Mouse (Mus musculus): Measurements from ENCODE around the gene Itpr1. TPM values are rescaled to one million over a fixed set of nuclear protein-coding genes. Genes with fewer than 3 reads are reported as not detected.
"Not testable (repeated sequence)": the region's sequence is repeated elsewhere in the genome, so short reads cannot be mapped to it uniquely, and the experiment has no call there.

Itpr1 gene
- polyA plus RNA-seq, 1 experiment from 2014 or later: 22.4 TPM

DNA sequence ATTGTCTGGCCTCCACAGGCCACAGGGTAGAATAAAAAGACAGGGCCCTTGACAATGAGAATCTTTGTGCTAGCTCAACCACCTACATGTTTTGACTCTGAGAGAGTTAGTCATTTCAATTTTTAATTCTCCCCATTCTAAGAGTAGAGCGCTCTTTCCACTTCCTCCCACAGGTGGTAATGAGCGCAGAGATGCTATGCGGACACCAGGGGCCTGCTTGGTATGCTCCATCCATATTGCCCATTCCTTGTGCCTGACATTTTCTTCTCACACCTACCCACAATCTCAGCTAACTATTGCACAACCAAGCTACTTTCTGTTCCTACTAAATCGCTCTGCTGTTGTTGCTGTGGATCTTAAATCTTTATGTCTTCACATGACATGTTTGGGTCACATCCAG is 341.5 kb downstream of the Itpr1 start:
- H3K9ac ChIP-seq (ENCODE audit: low read depth, low read length): no peak overlapping the region
- WGBS: 92% methylated on average over 4 of the region's 4 CpGs
- no peak overlapping the region for H3K4me3 ChIP-seq (ENCODE audit: low read length)
- H3K4me1 ChIP-seq (ENCODE audit: control insufficient read depth, insufficient read depth, low read length): no peaks in the 10 kb centered on the region
- no peaks in the 10 kb centered on the region for H3K27me3 ChIP-seq (ENCODE audit: control insufficient read depth, insufficient read depth, low read length)
- no peak overlapping the region for H3K4me2 ChIP-seq (replicated peaks; ENCODE audit: low read depth, low read length)
- H3K27ac ChIP-seq (ENCODE audit: low read depth, low read length): no peak overlapping the region
- H3K9me3 ChIP-seq (ENCODE audit: control insufficient read depth, low read length): no peaks in the 10 kb centered on the region
- ATAC-seq (ENCODE audit: low FRiP score, low TSS enrichment): no peak
- H3K36me3 ChIP-seq (ENCODE audit: control insufficient read depth, insufficient read depth, low read length): 0 out of 2 replicates have a peak, but pooled peaks cover 5% of the 10 kb centered on the region

- H3K4me3 ChIP-seq (ENCODE audit: low read length): no peak overlapping the region
- no peak overlapping the region for H3K4me2 ChIP-seq (replicated peaks; ENCODE audit: low read depth, low read length)
- no peak for ATAC-seq (ENCODE audit: low FRiP score, low TSS enrichment)
- 0 out of 2 replicates have a peak, but pooled peaks cover 5% of the 10 kb centered on the region for H3K36me3 ChIP-seq (ENCODE audit: control insufficient read depth, insufficient read depth, low read length)
- H3K9ac ChIP-seq (ENCODE audit: low read depth, low read length): no peak overlapping the region
- H3K27me3 ChIP-seq (ENCODE audit: control insufficient read depth, insufficient read depth, low read length): no peaks in the 10 kb centered on the region
- H3K27ac ChIP-seq (ENCODE audit: low read depth, low read length): no peak overlapping the region
- H3K4me1 ChIP-seq (ENCODE audit: control insufficient read depth, insufficient read depth, low read length): no peaks in the 10 kb centered on the region
- no peaks in the 10 kb centered on the region for H3K9me3 ChIP-seq (ENCODE audit: control insufficient read depth, low read length)
- WGBS: 68% methylated on average over 5 of the region's 5 CpGs
Observed at GRCm38 (mm10) chr6:108554878-108555277, 342.0 kb downstream of the Itpr1 start.

DNA sequence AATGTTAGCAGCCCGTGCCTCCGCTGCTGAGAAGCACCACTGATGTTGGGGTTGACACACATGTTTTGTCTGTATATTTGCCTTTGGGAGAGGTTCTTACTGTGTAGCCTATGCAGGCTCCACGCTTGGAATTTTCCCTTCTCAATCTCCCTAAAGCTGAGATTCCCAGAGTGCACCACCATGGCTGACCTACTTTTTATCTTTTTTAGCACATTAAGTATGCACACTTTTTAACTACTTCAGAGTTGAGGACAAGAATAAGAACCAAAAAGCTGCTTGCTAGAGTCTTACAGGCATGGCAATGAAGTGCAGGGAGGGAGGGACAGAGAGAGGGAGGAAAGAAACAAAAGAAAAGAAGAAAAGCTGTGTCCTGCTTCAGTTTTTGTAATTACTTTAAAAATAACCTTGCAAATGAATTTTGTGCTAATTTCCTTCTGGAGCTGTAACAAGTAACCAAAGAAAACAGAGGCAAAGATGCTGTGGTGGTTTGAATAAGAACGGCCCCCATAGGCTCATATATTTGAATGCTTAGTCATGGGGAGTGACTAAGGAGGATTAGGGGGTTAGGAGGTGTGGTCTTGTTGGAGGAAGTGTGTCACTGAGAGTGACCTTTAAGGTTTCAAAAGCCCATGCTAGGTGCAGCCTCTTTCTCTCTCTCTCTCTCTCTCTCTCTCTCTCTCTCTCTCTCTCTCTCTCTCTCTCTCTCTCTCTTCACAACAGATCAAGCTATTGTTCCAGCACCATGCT is 344.9 kb downstream of the Itpr1 start:
- no peak overlapping the region for H3K9ac ChIP-seq (ENCODE audit: low read depth, low read length)
- H3K9me3 ChIP-seq (ENCODE audit: control insufficient read depth, low read length): no peaks in the 10 kb centered on the region
- 90% methylated on average over 4 of the region's 4 CpGs for WGBS
- H3K4me3 ChIP-seq (ENCODE audit: low read length): no peak overlapping the region
- no peaks in the 10 kb centered on the region for H3K27me3 ChIP-seq (ENCODE audit: control insufficient read depth, insufficient read depth, low read length)
- no peak overlapping the region for H3K4me2 ChIP-seq (replicated peaks; ENCODE audit: low read depth, low read length)
- no peaks in the 10 kb centered on the region for H3K36me3 ChIP-seq (ENCODE audit: control insufficient read depth, insufficient read depth, low read length)
- ATAC-seq (ENCODE audit: low FRiP score, low TSS enrichment): no peak
- H3K4me1 ChIP-seq (ENCODE audit: control insufficient read depth, insufficient read depth, low read length): no peaks in the 10 kb centered on the region
- H3K27ac ChIP-seq (ENCODE audit: low read depth, low read length): no peak overlapping the region

DNA sequence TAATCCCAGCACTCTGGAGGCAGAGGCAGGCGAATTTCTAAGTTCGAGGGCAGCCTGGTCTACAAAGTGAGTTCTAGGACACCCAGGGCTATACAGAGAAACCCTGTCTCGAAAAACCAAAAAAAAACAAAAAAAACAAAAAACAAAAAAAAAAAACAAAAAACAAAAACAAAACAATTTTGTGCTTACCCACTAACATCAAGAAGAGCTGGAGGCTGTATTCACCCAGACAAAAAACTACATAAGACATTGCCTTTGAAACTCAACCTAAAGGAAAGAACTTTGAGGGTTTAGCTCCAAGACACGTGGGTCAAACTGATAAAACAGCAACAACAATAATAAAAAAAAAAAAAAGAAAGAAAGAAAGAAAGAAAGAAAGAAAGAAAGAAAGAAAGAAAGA is 346.3 kb downstream of the Itpr1 start:
- not testable (repeated sequence) for H3K27me3 ChIP-seq (ENCODE audit: control insufficient read depth, insufficient read depth, low read length); H3K9me3 ChIP-seq (ENCODE audit: control insufficient read depth, low read length); H3K4me1 ChIP-seq (ENCODE audit: control insufficient read depth, insufficient read depth, low read length); ATAC-seq (ENCODE audit: low FRiP score, low TSS enrichment); H3K4me2 ChIP-seq (replicated peaks; ENCODE audit: low read depth, low read length); H3K9ac ChIP-seq (ENCODE audit: low read depth, low read length); H3K27ac ChIP-seq (ENCODE audit: low read depth, low read length); H3K36me3 ChIP-seq (ENCODE audit: control insufficient read depth, insufficient read depth, low read length); H3K4me3 ChIP-seq (ENCODE audit: low read length)
- 94% methylated on average over 4 of the region's 4 CpGs for WGBS

- Histone ChIP-seq H3K27me3 (ENCODE audit: control insufficient read depth, insufficient read depth, low read length) (no peaks in the 10 kb centered on the region), H3K9me3 (ENCODE audit: control insufficient read depth, low read length) (no peaks in the 10 kb centered on the region), H3K27ac (ENCODE audit: low read depth, low read length) (no peak overlapping the region), H3K36me3 (ENCODE audit: control insufficient read depth, insufficient read depth, low read length) (no peaks in the 10 kb centered on the region), H3K4me2 (replicated peaks; ENCODE audit: low read depth, low read length) (no peak overlapping the region), H3K9ac (ENCODE audit: low read depth, low read length) (no peak overlapping the region), H3K4me3 (ENCODE audit: low read length) (no peak overlapping the region), H3K4me1 (ENCODE audit: control insufficient read depth, insufficient read depth, low read length) (no peaks in the 10 kb centered on the region)
- no peak for ATAC-seq (ENCODE audit: low FRiP score, low TSS enrichment)
- 89% methylated on average over 2 of the region's 2 CpGs for WGBS
Observed at GRCm38 (mm10) chr6:108562971-108563370, 350.1 kb downstream of the Itpr1 start.

GRCm38 (mm10) chr6:108565447-108565846 is 352.6 kb downstream of the Itpr1 start:
- H3K36me3 ChIP-seq (ENCODE audit: control insufficient read depth, insufficient read depth, low read length); H3K4me3 ChIP-seq (ENCODE audit: low read length); H3K9ac ChIP-seq (ENCODE audit: low read depth, low read length); H3K4me2 ChIP-seq (replicated peaks; ENCODE audit: low read depth, low read length); H3K4me1 ChIP-seq (ENCODE audit: control insufficient read depth, insufficient read depth, low read length); H3K9me3 ChIP-seq (ENCODE audit: control insufficient read depth, low read length); ATAC-seq (ENCODE audit: low FRiP score, low TSS enrichment); H3K27me3 ChIP-seq (ENCODE audit: control insufficient read depth, insufficient read depth, low read length); H3K27ac ChIP-seq (ENCODE audit: low read depth, low read length): not testable (repeated sequence)
- WGBS: 81% methylated on average over 18 of the region's 18 CpGs

DNA sequence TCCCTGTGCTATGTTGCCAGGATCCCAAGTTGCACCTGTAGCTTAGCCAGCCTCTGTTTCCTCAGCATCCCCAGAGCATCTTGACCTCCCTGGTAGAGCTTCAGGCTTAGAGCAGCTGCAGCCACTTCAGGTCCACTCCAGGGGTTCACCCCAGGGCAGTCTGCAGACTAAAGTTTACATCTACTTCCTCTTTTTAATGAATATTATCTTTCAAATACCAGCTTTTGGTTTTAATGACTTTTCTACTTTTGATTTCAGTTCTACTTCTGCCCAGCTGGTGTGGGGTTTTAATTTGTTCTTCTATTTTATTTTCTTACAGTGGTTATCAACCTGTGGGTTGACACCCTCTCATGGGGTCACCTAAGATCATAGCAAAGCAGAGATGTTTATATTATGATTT is 353.7 kb downstream of the Itpr1 start:
- Histone ChIP-seq H3K36me3 (ENCODE audit: control insufficient read depth, insufficient read depth, low read length) (no peaks in the 10 kb centered on the region), H3K4me3 (ENCODE audit: low read length) (no peak overlapping the region), H3K9me3 (ENCODE audit: control insufficient read depth, low read length) (no peaks in the 10 kb centered on the region), H3K27me3 (ENCODE audit: control insufficient read depth, insufficient read depth, low read length) (no peaks in the 10 kb centered on the region), H3K4me2 (replicated peaks; ENCODE audit: low read depth, low read length) (no peak overlapping the region), H3K4me1 (ENCODE audit: control insufficient read depth, insufficient read depth, low read length) (peaks cover 12% of the 10 kb centered on the region), H3K9ac (ENCODE audit: low read depth, low read length) (no peak overlapping the region), H3K27ac (ENCODE audit: low read depth, low read length) (no peak overlapping the region)
- ATAC-seq (ENCODE audit: low FRiP score, low TSS enrichment): no peak

DNA sequence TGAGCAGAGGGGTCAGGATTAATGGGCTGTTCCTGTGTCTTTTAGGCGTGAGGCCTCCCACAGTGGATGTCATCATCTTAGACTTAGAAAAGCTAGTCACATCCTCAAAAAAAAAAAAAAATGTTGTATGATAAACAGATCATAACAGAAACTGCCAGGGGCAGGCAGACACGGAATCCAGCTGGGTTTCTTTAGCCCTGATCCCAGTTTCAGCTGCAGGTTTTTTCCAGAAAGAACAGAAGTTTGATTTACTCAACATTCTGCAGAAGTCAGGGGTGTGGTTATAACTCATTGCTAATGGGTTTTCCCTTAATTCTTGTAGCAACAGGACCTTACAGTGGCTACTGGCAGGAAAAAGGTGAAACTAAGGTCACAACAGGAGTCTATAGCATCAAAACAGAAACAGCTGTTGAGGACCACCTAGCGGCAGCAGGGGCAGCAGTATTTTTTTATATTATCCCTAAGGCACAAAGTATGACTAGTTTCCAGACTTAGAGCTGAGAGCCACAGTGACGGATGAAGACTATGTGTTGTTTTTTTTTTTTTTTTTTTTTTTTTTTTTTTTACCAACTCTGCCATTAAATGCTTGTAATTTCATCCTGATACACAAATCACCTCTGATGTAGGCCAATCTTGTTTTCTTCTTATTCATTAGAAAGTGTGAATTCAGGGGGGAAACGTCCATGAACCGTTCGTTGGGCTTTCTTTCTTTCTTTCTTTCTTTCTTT is 356.7 kb downstream of the Itpr1 start:
- no peaks in the 10 kb centered on the region for H3K9me3 ChIP-seq (ENCODE audit: control insufficient read depth, low read length)
- no peak overlapping the region for H3K4me3 ChIP-seq (ENCODE audit: low read length)
- no peaks in the 10 kb centered on the region for H3K27me3 ChIP-seq (ENCODE audit: control insufficient read depth, insufficient read depth, low read length)
- H3K27ac ChIP-seq (ENCODE audit: low read depth, low read length): no peak overlapping the region
- 19% methylated on average over 7 of the region's 7 CpGs for WGBS
- H3K36me3 ChIP-seq (ENCODE audit: control insufficient read depth, insufficient read depth, low read length): no peaks in the 10 kb centered on the region
- H3K9ac ChIP-seq (ENCODE audit: low read depth, low read length): no peak overlapping the region
- H3K4me1 ChIP-seq (ENCODE audit: control insufficient read depth, insufficient read depth, low read length): peaks cover 21% of the 10 kb centered on the region
- no peak overlapping the region for H3K4me2 ChIP-seq (replicated peaks; ENCODE audit: low read depth, low read length)
- peak; percentile 67 for ATAC-seq (ENCODE audit: low FRiP score, low TSS enrichment)

GRCm38 (mm10) chr6:108570351-108571041 is 357.6 kb downstream of the Itpr1 start:
- no peaks in the 10 kb centered on the region for H3K27me3 ChIP-seq (ENCODE audit: control insufficient read depth, insufficient read depth, low read length)
- H3K4me1 ChIP-seq (ENCODE audit: control insufficient read depth, insufficient read depth, low read length): peaks cover 21% of the 10 kb centered on the region
- peak overlapping the region; percentile 45; the same call in 1 of the 2 replicates for H3K9ac ChIP-seq (ENCODE audit: low read depth, low read length)
- peak overlapping the region; percentile 48 for H3K4me2 ChIP-seq (replicated peaks; ENCODE audit: low read depth, low read length)
- no peaks in the 10 kb centered on the region for H3K36me3 ChIP-seq (ENCODE audit: control insufficient read depth, insufficient read depth, low read length)
- WGBS: 12% methylated on average over 11 of the region's 11 CpGs
- peak overlapping the region; percentile 81 for H3K27ac ChIP-seq (ENCODE audit: low read depth, low read length)
- no peaks in the 10 kb centered on the region for H3K9me3 ChIP-seq (ENCODE audit: control insufficient read depth, low read length)
- H3K4me3 ChIP-seq (ENCODE audit: low read length): peak overlapping the region; percentile 28
- peak; percentile 34 for ATAC-seq (ENCODE audit: low FRiP score, low TSS enrichment)
